Mouse (Mus musculus) CD4-positive, CD25-positive, alpha-beta regulatory T cell, adult 4 months (primary cell): Measurements from ENCODE around the gene Oser1. TPM values are rescaled to one million over a fixed set of nuclear protein-coding genes. Genes with fewer than 3 reads are reported as not detected.

ENCODE experiments used
- ATAC-seq: one replicate; pipeline ENCODE4 v1.8.0; 2017
- polyA plus RNA-seq, 2 experiments: library from polyadenylated mRNA; unstranded; fragments of 100-300 nt; shearing (Covaris generic); gene quantifications; one replicate each; pipeline ENCODE4 v1.2.1; 2017

Oser1 gene
- polyA plus RNA-seq, 2 experiments from 2014 or later = 134 to 146 TPM

DNA sequence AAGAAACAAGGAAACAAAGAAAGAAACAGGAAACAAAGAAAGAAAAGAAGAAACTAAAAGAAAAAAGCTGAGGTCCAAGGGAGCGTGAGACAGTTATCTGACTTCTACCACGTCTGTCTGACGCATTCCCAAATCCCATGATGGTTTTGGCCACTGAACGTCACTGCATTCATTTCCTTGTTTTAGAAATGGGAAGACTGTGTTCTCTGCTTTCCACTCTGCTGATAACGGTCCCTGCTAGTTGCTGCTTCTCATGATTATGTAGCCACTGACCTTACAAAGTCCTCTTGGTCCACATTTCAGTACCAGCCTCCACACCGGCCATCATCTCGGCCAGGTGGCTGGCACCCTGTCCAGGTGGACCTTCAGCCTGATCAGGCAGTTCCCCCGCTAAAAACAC lies 25.3 kb downstream of the Oser1 start:
- no peak for ATAC-seq

DNA sequence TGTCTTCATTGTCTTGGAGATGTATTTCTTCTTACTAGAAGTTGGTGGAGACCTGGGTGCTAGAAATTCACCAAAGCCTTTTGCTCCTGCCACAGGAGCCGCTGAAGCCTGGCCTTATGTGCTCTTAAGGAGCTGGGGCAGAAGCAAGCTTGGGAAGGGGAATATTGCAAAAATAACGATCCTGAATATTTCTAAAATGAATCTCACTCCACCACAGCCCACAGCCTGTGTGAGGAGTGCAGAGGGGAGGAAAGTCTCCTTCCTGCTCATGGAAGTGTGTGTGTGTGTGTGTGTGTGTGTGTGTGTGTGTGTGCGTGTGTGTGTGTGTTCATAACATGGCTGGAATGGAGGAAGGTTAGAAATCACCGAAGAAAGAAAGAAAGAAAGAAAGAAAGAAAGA lies 25.7 kb downstream of the Oser1 start:
- ATAC-seq = no peak

DNA sequence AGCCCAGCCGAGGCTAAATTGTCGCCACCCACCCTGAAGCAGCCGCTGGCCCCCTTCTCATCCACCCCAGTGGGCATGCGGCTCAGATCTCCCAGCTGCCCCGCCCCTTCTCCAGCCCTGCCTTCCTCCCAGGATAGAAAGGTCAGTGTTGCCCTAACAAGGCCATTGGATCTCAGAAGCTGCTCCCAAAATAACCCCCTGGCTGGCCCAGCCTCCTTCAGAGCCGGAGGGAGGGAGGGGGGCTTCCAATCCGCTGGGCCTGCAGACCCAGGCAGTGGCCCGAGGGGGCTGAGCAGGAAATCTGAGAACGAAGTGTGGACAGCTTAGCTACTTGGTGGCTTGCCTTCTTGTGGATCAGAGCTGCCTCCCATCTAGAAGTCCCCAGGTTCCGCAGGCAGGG lies 26.6 kb downstream of the Oser1 start, which contains the start of gene Jph2:
TSS of gene Jph2 (minus strand) at position 89 of the 400 bp plus-strand sequence.
- ATAC-seq = no peak

DNA sequence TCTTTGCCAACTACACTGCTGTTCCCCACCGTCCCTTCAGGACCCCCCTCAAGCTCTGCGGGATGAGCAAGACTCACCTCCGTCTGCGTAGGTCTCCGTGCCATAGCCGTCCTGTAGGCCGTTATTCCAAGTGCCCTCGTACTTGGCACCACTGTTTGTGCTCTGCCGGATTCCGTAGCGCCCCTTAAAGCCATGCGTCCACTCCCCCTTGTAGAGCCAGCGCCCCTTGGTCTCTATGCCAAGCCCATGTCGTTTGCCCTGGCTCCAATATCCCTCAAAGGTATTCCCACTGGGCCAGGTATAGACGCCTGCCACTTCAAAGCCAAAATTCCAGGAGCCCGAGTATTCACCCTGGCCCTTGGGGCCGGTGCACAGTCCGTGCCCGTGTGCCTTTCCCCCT lies 27.4 kb downstream of the Oser1 start:
- no peak for ATAC-seq

DNA sequence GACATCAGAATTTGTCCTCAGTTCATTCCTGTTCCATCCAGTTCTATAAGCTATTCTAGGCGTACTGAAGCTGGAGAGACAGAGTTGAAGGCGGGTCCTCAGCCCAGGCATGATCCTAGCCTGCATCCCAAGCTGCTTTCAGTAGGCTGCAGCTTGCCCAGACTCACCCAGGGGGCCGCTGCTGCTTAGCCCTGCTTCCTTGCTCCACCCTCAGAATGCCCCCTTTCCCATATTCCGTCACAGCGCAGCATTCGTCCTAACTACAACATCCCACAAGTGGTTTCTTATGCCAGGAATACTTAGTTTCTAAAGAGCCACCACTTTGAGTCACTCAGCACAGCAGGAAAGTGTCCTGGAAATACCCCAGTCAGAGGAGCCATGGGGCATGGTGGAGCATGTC lies 29.5 kb downstream of the Oser1 start:
- no peak for ATAC-seq

DNA sequence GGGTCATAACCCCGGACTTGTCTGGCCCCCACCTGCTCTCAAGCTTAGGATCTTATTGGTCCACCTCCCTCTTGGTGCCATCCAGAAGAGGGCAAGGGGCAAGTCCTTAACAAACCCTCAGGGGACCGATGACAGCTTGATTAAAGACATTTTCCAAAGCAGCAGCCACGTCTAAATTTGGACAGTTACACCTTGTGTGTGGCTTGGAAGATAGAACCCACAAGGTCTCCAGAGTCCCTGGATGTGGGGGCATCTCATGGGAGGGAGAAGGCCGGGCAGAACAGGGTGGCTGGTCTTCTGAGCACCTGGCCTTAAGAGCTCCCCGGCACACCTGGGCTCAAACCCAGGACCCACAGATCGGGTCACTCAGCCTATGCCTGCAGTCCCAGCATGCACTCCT lies 30.5 kb downstream of the Oser1 start:
- ATAC-seq = no peak

DNA sequence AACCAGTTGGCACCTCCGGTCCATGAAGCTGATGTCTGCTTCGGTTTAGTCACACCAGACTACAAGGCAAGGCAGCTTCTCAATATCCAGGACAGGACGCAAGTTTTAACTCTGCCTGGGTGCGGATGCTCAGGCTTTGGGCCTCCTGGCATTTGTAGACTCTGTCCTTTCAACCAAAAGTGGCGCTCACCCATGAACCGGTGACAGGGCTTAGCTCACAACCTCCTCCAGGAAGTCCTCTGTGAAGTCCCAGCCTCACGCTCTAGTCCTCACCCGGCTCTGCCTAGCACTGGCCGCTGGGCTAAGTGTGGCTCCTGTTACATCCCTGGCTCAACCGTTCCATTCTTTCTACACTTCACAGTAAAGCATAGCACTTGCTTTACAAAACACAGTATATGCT lies 31.3 kb downstream of the Oser1 start:
- ATAC-seq = no peak

DNA sequence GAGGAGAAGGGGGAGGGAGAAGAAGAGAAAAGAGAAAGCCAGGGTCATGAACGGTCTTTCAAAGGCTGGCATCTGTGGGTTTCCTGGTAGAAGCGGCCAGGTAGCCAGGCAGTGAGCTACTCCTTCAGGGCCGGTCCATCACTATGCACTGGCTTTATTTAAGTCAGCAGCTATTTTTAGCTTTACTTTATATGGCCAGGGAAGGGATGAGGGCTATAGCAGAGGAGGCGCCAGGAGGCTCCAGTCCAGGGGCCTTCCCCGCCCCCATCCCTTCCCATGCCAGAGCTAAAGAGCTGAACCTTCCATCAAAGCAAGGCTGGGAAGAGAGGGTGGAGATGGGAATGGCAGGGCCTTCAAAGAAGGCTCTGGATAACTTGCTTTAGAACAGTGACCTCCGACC lies 32.1 kb downstream of the Oser1 start:
- ATAC-seq = no peak

DNA sequence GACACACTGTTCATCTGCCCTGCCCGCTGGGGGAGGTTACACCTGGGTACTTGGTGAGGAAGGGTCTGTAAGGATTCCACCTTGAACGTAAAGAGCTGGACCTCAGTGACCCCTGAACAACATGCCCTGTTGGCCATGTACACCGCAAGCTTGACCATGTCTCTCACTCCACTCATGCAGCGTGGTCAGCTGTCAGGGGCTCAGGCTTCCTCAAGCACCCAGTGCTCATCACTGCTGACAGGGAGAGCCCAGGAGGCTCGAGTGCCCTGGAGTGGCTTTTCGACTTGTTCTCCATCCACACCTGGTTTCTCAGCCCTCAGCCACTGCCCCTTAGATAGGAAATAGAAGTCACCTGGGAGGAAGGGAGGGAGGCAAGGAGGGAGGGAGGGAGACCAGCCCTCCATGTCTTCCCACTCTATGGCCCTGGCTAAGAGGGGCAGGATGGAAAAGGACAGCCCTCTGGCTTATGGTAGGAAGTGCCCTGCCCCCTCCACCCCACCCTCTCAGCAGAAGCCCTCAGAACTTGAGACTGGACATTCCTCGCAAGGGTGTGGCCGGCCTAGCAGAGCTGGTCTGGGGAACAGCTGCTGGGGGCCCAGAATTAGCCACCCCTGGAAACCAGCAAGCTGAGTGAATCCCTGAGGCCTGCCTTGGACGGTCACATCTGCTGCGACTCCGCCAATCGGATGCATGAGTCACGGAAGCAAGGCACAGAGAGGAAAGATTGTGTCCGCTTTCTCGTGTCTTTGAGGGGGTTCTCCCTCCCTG lies 37.9 kb downstream of the Oser1 start:
- ATAC-seq = no peak

DNA sequence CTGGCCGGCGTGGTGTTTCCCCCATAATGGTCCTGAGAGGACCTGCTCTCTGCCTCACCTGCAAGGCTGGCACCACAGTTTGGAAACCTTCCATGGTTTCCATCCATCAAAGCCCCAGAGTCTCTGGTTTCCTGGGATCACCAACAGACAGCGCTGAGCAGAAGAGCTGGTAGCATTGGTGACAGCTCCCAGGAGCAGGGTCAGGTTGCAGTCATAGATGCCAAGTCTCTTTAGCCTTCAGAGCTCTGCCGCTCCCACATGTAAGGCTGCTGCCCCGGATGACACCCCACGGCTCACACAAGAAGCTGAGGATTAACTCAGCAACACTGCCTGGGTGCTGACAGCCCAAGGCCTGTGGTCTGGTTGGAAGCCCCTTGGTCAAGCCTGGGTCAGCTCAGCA lies 39.4 kb downstream of the Oser1 start:
- ATAC-seq = no peak

DNA sequence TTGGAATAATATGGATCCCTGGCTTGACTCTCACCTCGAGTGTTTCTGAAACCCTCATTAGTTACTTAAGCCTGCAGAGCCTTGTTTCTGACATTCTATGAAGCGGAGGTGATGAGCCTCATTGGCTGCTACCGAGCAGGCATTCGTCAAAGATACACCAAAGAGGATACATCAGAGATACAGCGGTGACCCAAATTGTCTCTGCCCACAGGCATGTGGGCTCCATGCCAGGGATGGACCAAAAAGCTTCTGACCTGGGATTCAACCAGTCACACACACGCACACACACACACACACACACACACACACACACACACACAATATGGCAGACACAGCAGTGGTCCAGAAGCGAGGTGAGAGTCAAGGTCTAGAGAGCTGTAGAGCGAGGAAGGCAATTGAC lies 43.3 kb downstream of the Oser1 start:
- no peak for ATAC-seq

DNA sequence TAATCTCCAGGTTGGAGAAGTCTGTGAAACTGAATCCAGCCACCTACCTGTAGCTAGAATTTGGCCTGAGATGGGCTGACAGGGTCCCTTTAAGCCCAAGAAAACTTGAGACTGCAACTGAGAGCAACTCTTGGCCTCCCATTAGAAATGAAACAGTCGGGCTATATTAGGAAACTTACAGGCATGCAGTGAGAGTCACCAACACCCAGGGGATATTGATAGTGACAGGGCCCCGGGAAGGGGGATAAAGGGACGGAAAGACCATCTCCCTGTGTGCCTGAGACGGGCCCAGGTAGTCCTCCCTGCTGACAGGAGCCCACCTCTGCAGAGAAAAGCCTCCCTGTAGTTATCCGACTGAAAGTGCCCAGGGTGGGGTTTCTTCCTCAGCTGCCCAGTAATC lies 45.1 kb downstream of the Oser1 start:
- ATAC-seq = no peak

DNA sequence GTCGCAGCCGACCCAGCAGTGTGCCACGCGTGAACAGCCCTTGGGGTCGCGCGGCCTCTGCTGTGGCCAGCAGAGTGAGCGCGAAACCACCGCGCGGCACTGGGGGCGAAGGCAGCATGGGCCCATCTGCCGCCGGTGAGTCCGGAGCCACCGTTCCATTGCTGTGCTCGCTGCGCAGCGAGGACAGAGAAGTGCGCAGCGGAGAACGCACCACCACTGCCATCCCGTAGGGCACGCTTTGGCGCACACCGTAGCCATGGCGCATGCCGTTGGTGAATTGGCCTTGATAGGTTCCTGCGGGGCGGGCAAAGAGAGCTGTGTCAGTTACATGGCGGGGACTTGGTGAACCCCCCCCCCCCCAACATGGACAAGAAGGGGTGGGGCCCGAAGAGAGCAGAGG lies 48.4 kb downstream of the Oser1 start:
- no peak for ATAC-seq

DNA sequence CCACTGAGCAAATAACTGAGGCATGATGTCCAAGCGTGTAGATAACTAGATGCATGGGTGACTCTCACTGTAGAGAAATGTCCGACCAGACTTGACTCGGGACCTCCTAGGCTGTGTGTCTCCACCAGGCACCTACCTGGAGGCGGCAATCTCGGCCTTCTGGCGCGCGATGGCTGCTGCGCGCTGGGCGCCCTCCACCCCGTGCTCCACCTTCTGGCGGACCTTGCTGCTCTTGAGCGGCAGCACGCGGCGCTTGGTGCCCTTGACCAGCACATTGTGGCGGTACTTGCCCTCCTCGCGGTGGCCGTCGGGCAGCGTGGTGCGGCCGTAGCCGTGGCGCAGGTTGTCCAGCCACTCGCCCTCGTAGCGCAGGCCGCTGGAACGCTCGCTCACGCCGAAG lies 49.0 kb downstream of the Oser1 start:
- ATAC-seq = no peak

DNA sequence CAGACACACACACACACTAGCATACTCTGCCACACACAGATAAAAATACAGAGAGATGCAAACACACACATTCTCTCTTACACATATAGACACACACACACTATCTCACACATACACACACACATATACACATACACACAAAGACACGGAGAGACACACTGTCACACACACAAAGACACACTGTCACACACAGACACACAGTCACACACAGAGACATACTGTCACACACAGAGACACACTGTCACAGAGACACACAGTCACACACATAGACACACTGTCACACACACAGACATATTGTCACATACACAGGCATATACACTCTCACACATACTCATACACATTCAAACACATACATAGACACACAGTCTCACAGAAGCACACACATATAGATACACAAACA lies 51.9 kb downstream of the Oser1 start:
- ATAC-seq = no peak

DNA sequence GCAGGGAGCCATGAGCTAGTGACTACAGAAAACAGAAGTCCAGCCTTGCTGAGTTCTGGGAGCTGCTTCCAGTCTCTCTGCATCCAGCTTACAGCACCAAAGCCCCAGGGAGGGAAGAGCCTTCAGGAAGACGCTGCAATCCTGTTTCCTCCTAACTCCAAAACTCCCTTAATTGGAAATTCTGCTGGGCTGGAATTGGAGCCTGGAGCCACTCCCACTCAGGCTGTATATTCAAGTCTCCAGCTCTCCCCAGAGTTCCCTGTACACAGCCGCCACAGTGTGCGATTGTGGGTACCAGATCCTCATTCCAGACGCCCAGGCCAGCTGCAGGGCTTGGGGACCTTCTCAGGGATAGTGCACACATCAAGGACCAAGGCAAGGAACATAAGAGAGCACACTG lies 54.3 kb downstream of the Oser1 start:
- ATAC-seq = no peak

DNA sequence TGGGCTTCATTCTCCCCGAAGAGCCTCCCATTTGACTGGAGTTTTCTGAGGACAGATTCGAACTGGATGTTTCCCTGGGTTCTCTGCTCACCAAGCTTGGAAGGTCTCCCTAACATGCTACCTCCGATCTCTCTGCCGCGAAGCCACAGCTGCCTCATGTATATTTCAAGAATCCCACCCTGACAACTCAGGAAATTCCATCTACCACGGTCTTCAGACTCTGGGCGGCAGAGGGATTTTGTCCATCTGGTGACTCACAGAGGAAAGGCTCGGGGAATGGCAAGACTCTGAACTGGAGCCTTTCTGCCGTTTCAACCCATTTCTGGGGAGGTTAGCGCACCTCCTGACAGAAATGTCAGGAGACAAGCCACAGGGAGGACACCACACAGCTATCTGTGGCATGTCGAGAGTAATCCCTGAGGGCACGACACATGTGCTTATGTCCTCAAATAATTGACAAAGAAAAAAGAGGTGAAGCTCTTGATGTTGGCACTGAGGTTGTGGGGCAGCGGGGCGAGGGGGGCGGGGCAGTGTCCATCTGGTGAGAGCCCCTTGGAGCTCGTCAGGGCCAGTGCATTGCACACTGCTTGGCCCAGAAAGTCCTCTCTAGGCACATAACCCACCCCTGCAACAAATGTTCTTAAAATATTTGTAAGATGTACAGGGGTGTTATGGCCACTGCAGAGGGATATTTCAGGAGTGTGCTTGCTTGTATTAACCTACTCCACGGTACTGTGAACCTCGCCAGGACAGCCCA lies 59.5 kb downstream of the Oser1 start:
- no peak for ATAC-seq

DNA sequence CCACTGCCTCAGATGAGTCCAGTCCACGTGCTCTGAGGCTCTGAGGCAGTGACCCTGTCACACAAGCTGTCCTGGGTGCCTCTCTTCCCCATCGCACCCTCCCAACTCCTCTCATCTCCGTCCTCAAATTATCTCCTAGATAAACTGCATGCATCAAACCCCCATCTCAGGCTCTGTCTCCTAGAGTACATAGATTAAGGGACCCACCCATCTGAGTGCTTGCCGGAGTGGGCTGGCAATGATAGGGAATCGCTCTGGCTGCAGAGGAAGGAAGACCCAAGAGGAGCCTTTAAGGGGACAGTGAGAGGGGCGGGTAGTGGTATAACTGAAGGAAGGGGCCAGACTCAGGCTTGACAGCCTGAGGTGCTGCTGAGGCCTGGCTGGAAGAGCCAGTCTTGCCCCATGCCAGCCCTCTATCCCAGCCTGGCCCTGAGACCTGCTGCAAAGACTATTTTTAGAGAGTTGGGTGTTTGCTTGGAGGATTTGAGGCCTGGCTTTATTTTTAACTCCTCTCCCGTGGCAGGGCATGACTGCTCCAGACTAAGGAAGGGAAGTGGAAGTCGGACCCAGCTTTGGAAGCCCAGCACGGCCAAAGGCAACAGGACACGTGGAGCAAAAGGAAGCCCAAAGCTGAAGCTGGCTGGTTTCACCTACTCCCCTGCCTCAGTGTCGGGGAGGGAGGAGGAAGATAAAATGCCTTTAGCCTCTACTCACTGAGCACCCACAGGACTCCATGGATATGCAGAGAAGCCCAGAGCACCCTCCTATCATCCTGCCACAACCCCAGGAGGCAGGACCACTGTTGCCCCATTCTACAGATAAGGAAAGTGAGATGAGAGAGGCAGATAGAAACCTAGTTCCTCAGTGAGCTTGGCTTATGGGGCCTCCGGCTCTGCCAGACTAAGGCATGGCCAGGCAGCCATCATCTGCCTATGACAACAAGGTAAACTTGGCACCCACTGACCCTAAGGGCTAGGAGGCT lies 61.3 kb downstream of the Oser1 start:
- no peak for ATAC-seq

DNA sequence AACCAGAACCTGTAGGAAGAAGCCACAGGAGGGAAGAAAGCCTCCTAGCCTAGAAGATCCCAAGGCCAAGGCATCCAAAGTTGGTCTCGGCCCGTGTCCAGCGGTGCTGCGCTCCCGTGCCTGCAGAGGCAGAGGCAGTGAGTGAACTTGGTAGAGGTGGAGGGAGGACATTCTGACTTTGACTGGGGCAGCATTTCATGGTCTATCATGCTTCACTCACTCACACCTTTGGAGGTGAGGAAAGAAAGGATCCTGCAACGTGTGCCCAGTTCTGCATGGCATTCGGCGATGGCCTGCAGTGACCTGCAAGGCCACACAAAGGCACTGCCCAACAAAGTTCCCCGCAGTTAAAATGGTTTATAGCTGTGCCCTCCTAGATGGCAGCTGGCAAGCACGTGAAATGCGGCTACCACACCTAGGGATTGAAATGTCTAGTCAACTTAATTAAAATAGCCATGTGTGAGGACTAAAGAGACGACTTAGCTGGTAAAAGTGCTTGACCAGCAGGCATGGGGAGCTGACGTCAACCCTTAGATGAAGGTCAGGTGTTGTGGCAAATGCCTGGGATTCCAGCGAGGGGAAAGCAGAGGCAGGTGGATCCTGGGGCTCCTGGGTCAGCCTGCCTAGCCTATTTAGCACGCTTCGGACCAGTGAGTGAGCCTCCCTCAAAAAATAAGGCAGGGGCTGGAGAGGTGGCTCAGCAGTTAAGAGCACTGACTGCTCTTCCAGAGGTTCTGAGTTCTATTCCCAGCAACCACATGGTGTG lies 63.5 kb downstream of the Oser1 start:
- ATAC-seq = no peak

DNA sequence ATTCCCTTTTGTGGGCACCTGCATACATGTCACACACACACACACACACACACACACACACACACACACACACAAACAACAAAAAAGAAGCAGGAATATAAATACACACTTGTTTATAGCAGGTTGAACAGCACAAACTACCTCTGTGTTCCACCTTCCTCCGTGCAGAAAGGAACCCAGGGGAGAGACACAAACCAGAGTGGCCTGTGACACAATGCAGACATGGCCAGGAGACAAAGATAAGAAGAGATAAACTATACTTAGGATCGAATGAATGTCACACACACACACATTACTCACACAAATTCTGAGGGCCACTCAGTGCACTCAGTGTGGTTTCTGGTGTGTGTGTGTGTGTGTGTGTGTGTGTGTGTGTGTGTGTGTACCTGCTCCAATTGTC lies 65.2 kb downstream of the Oser1 start:
- no peak for ATAC-seq

DNA sequence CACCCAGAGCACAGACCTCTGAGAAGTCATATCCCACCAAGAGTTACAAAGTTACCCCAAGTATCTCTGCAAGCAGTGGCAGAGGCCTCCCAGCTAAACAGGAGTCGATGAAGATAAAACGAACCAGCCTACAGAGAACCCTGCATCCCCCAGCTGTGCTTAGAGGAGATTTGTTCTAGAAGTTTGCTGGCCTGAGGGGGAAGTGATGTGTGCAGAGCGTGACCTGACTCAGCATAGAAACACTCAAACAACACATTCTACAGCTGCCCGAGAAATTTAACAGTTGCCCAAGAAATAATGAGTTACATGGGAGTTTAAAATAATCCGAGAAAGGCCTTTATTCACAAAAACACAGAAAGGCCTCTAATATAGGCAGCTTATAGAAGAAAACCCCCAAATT lies 65.8 kb downstream of the Oser1 start:
- no peak for ATAC-seq

DNA sequence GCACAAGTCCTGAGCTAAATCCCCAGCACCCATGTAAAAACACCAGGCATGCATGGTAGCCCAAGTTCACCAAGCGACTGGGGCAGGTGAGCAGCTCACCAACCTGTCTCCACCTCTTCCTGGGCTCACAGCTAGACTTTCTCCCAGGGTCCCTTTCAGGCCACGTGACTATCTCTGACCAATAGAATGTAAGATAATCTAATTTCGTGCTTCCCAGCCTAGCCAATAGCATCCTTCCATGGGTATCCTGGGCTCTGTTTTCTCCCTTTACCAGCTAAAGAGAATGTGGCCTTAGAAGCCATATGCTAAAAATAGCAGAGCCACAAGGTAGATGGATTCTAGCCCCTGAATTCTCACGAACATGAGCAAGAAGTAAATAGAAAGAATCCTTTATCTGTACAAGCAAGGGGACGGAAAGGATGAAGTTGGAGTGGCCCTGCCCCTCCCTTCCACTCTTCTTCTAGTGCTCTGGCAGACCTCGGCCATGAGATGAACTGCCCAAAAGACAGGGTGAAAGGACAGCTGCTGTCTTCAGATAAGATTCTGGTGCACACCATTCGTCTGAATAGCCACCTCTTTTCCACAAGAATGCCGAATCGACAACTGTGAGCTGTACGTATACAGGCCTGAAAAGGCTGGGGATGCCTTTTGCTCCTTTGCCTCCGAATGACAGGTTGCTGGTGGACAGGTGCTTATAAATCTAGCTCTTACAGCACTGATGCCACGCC lies 68.2 kb downstream of the Oser1 start:
- ATAC-seq = no peak
